Mouse (Mus musculus) adrenal gland, adult (tissue): ENCODE measurements around the gene Spg11.

Experiments used
- DNase-seq, 2 experiments: peaks; one replicate each; pipeline ENCODE4 v3.0.0; 2022 to 2023; ENCODE audit warnings: low spot score in 1 of 2; ENCODE audit not compliant: inconsistent age in 2 of 2

Spg11 gene

DNA sequence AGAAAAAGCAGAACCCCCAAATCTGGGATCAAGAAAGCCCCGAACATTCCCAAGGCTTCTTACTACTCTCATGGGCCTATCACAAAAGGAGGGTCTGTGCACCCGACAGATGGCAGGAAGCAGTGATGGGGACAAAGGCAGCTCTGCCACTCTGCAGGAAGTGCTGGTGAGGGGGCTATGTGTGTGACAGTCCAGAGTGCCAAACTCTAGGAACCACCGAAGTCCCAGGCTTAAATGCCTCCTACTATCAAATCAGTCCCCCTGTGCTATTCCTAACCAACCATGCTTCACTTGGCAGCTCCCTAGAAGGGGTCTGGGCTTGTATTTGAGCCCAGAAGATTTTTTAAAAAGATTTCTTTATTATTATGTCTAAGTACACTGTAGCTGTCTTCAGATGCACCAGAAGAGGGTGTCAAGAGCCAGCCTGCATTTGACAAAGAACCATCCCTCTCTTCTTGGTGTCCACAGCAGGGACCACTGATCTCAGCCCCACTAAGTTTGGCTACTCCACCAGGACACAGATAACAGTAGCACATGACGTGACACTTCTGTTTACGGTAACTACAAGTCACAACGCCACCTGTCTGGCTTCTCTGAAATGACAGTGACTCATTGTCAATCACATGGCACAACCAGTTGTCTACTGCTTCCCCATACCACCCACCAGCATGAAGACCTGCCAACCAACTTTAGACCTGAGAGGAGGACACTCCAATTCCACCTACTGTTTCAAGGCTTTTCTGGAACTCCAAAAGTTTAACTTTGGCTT, 48.9 kb downstream of the Spg11 start:
- DNase-seq, result no peak

DNA sequence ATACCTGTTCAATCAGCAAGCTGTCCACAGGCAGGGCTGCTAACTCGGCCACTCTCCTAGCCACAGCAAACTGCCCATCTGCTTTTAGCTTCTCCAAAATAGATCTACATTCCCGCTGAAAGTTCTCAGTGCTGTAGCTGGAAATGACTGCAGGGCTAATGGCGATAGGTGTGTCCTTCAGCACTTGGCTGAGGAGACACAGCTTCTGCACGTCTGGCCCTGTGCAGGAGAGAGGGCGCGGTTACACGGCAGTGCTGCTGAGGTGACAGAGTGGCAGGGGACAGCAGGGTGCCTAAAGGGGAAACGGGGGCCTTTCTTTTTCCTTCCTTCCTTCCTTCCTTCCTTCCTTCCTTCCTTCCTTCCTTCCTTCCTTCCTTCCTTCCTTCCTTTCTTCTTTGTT, 51.9 kb downstream of the Spg11 start:
- no peak for DNase-seq

DNA sequence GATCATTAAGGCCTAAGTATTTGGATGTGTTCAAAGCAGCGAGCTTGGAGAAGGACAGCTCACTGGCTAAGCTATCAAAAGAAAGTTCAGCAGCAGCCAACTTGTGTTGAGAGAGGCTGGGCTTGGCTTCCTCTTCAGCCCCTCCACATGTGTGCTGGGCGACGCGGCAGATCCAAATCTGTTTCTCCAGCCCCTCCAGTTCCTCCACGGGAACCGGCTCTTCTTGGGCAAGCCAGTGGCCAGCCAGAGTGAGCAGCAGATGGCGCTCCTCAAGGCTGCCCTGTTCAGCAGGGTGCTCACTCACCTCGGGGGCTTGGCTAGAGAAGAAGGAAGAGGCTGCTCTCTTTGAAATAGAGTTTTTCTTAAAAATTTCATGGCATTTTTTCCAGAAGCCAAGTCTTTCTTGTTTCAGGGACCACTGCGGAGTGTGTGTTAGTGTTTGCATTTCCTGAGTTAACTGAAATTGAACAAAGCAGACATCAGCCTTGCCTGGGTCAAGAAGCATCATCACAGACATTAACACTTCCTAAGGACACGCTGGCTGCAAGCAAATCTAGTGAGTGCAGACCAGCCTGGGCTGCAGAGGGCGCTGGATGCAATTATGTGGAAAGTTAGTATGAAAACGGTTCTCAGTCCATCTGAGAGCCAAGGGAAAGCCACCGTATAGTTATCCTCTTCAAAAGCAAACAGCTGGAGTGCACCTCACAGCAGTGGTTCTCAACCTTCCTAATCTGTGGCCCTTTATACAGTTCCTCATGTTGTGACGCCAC, 52.8 kb downstream of the Spg11 start:
- peak in 1 of 2 experiments; percentile 51 for DNase-seq

DNA sequence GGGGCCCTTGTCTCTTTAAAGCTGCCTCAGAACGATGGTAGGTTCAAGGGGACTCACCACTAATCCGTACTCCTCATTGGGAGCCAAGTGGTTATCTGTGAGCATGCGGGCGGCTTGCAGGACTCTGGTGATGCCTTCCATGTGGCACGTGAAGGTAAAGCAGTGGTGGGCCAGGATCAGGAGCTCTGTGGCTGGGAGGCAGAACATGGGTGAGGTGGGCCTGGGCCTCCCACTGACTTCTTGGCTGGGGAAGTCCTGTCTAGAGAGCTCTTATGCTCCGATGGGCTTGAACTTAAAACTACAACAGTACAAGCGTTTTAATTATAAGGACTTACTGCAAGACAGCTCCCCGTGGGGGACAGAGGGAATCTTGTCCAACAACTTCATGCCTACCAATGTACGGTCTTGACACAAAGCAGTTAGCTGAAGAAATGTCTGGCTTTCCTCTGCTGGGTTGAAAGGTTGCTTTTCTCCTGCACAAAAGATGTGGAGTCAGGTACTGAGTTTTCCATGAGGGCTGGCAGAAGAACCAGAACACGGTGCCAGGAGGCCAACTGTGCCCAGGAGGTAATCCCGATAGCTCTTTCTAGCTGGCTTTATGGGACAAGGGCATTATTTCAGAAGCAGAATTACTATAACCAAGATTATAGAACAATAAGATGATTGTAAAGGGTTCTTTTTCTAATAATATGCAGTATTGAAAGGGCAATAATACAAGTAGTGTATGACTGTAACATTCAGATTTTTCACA, 58.6 kb downstream of the Spg11 start:
- DNase-seq, result no peak

DNA sequence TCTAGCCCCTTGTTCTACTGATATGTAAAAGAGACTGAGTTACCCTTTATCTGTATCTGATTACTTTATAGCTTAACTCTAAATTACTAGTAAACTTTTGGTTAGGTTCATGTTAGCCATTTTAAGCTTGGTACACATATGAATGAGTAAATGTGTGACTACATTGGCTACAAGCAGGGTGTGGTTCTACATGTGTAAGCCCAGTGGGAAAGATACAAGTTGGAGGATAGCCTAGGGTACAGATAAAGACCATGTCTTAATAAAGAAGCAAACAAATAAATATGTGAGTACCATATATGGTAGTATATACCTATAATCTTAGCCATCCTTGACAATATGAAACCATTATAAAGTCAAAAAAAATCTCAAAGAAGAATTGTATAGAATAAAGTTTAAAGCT, 74.3 kb downstream of the Spg11 start:
- DNase-seq, result no peak

DNA sequence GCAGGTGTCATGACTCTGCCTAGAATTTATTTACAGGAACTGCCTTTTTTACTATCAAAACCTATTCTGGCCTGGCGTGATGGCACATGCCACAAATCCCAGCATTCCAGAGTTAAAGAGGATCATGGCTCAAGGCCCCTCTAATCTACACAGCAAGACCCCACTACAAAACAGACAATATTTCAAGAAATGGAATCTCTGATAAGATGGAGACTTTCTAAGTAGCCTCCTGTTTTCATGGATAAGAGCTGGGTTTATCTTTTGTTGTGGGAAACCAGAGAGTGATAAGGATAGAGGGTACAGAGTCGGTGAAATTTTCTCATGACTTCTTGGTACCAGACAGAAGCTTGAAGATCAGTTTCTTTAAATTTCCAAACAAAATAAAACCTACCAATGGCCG, 82.1 kb downstream of the Spg11 start:
- DNase-seq, result no peak

DNA sequence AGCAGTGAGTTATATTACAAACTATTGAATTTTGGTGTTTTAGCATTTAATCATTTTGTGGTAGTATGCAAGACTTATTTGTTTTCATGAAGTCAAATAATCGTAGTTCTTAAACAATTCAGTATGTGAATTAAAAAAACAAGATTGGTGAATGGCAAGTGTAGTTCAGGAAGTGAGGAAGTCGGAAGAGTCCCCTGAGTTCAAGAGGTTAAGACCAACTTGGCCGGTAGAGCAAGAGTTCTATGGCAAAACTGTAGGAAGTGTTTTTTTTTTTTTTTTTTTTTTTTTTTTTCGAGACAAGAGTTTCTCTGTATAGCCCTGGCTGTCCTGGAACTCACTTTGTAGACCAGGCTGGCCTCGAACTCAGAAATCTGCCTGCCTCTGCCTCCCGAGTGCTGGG, 86.2 kb downstream of the Spg11 start:
- DNase-seq, result no peak

DNA sequence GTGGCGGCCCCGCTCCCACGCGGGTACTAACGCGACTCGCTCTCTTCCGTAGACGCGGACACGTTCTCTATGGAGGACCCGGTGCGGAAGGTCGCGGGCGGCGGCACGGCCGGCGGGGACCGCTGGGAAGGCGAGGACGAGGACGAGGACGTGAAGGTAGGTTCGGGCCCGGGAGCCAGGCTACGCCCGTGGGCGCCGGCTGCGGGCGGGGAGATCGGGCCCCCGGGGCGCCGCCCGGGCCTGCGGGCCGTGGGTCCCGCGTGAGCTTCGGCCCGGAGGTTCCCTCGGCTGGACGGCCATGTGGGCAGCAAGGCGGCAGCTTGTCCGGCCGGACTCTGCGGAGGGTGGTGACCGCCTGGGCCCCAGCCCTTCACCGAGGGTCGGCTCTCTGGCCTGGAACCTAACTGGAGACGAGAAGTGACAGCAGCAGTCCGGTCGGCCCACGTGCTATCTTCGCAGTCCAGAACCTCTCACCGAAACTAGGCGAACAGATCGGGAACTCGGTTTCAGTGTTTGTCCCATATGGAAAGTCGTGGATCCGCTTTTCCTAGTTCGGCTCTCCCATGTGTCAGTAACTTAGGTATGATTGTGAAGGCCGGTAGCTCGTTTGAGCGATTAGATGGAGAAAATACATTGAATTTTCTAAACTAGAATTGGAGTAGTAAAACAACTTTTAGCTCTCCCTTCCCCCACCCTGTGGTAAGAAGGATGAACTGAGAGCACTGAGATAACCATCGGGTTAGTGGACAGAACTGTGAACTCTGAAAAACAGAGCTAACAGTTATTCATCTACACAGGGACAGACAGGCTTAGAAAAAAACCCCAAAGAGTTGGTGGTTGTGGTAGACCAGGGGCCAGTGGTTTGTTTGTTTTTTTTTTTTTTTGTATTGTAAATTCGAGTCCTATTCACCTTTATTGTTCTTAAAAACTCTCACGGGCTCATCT, 89.2 kb downstream of the Spg11 start:
- DNase-seq, result peak in 1 of 2 experiments; percentile 76

DNA sequence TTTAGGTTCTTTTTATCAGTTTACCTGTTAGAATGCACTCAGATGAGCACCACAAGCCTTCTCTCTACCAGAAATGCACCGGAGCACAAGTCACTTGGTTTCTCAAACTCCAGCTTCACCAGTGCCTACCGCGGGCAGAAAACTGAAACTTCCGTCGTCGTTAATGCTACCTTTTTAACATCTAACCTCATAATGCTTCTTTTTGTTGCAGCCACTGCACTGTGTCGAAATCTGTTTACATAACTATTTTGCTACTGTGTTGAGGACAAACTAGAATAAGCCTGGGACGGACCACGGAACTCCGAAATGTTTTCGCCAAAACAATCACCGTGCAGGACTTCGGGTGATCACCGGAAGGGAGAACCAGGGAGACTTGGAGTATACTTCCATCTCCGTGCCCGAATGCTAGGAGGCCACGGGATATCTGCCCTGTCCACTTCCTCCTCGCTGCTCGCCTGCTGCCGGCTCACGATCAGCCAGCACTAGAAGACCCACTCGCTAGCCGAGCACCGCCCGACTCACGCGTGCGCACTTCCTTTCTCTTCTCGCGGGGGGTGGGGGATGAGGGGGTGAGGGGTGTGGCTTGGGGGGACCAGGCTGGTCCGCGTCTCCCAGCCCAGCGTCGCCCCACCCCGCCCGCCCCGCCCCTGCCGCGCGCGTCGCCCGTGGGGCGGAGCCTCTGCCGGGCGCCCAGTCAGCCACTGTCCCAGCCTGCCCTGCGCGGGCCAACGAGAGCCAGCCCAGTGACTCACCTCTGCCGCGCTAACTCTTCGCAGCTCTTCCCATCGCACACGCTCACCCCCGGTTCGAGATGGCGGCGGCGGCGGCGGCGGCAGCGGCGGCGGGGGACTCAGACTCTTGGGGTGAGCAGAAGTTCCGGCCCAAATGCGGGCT, 90.1 kb downstream of the Spg11 start, which contains the start of gene Eif3j1:
Gene Eif3j1 (plus strand): TSS at position 685 of the 894 bp plus-strand sequence.
- peak; percentile 93 to 97 for DNase-seq

DNA sequence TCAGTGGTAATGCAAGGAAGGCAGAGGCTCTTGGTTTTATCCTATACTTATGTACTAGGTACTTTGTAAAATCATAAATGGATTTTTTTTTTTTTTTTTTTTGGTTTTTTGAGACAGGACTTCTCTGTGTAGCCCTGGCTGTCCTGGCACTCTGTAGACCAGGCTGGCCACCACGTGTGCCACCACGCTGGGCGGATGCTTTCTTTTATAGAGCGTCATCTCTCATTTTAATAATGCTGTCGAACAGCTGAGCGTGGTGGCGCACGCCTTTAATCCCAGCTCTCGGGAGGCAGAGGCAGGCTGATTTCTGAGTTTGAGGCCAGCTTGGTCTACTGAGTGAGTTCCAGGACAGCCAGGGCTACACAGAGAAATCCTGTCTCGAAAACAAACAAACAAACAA, 91.1 kb downstream of the Spg11 start:
- peak; percentile 23 to 46 for DNase-seq

DNA sequence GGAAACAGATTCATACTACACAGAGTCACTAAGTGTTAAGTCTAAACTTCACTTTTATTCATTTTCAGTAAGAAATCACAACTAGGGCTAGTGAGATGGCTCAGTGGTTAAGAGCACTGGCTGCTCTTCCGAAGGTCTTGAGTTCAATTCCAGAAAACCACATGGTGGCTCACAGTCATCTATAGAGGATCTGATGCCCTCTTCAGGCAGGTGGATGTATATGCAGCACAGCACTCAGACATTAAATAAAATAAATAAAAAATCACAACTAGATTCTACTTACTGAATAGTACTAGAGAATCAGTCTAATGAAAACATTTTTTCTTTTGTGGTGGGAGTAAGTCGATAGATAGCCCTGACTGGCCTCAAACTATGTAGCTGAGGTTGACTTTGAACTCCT, 95.9 kb downstream of the Spg11 start:
- no peak for DNase-seq

DNA sequence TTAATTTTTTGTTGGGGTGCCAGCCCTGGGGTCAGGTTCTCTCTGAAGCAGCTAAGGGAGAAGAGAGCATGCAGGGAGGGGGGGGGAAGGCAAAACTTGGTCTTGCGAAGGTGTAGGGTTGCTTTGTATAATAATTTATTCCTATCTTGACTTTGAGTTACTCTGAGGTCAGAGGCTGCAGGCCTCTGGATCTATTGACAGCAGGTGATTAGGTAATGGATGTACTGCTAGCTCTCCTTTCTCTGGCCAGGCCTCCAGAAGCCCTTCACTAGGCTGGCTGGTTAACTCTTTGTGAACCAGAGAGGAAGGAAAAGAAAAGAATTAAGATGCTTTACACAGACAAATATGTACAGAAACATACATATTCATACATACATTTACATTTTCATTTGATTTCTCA, 99.5 kb downstream of the Spg11 start:
- no peak for DNase-seq

DNA sequence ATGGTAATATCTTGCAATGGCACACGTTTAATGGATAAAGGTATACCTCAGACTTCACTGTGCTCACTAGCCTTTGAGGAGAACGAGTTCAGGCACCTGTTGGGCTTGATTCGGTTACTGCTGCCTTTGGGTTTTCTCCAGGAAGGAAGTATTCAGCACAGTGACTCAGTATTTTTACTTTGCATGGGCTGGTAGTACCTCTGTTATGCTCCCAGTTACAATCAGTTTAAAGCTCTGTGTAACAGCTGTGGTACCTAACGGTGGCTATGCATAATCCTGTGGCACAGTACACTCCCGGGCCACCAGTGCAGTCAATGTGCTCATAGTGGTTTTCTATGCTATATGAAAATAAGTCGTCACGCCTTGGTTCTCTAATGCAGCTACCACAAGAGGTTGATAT, 106.7 kb downstream of the Spg11 start:
- DNase-seq, result peak in 1 of 2 experiments; percentile 15

DNA sequence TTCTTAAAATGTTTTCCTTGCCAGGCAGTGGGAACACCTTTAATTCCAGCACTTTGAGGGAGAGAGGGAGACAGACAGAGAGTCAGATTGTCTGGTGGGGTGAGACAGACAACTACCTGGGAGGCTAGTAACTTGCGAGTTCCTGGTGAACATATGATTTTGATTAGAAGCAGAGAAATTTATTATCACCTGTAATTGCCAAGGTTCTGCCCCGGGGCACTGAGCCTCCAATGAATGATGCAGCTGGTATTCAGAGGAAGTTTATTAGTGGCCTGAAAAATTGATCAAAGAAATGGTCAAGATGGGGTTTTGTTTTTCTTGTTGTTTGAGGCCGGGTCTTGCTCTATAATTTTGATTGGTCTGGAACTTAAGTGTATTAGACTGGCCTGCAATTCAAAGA, 109.4 kb downstream of the Spg11 start:
- DNase-seq, result no peak
